Mouse (Mus musculus) bone marrow, adult 2 months (tissue): ENCODE measurements around the gene Cfh. TPM values are rescaled to one million over a fixed set of nuclear protein-coding genes. Genes with fewer than 3 reads are reported as not detected.

Experiments
- H3K27ac ChIP-seq: fragments of 200-500 bp; 2 replicates; pipeline ENCODE4 v1.5.1; 2012; ENCODE audit warnings: low read depth, mild to moderate bottlenecking, control low read depth, inconsistent platforms, low read length; ENCODE audit not compliant: control insufficient read depth, poor library complexity, insufficient read depth
- H3K4me1 ChIP-seq: fragments of 200-500 bp; 2 replicates; pipeline ENCODE4 v1.6.1; 2011; ENCODE audit warnings: low read length; ENCODE audit not compliant: control insufficient read depth, insufficient read depth
- H3K4me3 ChIP-seq: fragments of 200-500 bp; replicated peaks from 2 replicates; pipeline ENCODE3; 2011; ENCODE audit warnings: mild to moderate bottlenecking, low read depth, low read length, control low read depth; ENCODE audit not compliant: control insufficient read depth
- CTCF ChIP-seq: fragments of 200-500 bp; IDR thresholded peaks from 2 replicates; pipeline ENCODE4 v1.5.1; 2011; ENCODE audit warnings: low read length, control low read depth; ENCODE audit not compliant: control insufficient read depth, insufficient read depth
- POLR2A ChIP-seq: fragments of 200-500 bp; IDR thresholded peaks from 2 replicates; pipeline ENCODE4 v1.6.1; 2011; ENCODE audit warnings: low read depth, mild to moderate bottlenecking, control low read depth, low read length, borderline replicate concordance; ENCODE audit not compliant: control insufficient read depth
- polyA plus RNA-seq: library from polyadenylated mRNA; stranded (reverse); fragments of >200 nt; gene quantifications from 2 replicates; pipeline ENCODE4 v1.2.4, GENCODE M21; 2011; ENCODE audit warnings: low replicate concordance; ENCODE audit not compliant: missing spikeins, insufficient read depth, insufficient read length

The Cfh gene
- polyA plus RNA-seq, 1 experiment, result 4.0 TPM

- Histone ChIP-seq H3K4me3 (no peak overlapping the region), H3K4me1 (no peaks in the 10 kb centered on the region), H3K27ac (no peak overlapping the region)
- TF ChIP-seq POLR2A (no peak), CTCF (no peak)
Measured at GRCm38 (mm10) chr1:140069471-140069870, 114.1 kb downstream of the Cfh start.

Other genes with a start within 250 kb of the Cfh start
- 0.81 TPM in 1 of 2 replicates, not detected in the other for gene Kcnt2, start 62.4 kb upstream of the Cfh start, polyA plus RNA-seq